Mouse (Mus musculus) forebrain, embryonic 12.5 days (tissue): ENCODE measurements around the gene Drg2. TPM values are rescaled to one million over a fixed set of nuclear protein-coding genes. Genes with fewer than 3 reads are reported as not detected.

Experiments
- polyA plus RNA-seq: library from polyadenylated mRNA; unstranded; fragments of >200 nt; fragmentation: Nextera tagmentation; extraction: Ambion mirVana; gene quantifications from 2 replicates; pipeline ENCODE4 v1.2.1, GENCODE M21; 2016

The Drg2 gene
- polyA plus RNA-seq, 1 experiment from 2014 or later = 101 TPM

Other genes starting within 250 kb of the Drg2 start
- gene Srebf1, start 232.0 kb upstream of the Drg2 start, polyA plus RNA-seq = 58.0 and 58.1 TPM in 2 replicates
- gene Tom1l2, start 101.7 kb upstream of the Drg2 start, polyA plus RNA-seq = 31.3 and 32.6 TPM in 2 replicates
- gene Drc3, start 101.3 kb upstream of the Drg2 start, polyA plus RNA-seq = 3.0 and 3.2 TPM in 2 replicates
- gene Gid4, start 37.4 kb upstream of the Drg2 start, polyA plus RNA-seq = 32.8 and 34.3 TPM in 2 replicates
- gene Atpaf2, start 36.1 kb upstream of the Drg2 start, polyA plus RNA-seq = 39.7 and 41.7 TPM in 2 replicates
- gene Myo15, start 14.7 kb downstream of the Drg2 start, polyA plus RNA-seq = 0.05 and 0.15 TPM in 2 replicates
- 28.3 and 34.6 TPM in 2 replicates for gene Alkbh5, start 81.8 kb downstream of the Drg2 start, polyA plus RNA-seq
- gene Llgl1, start 245.1 kb downstream of the Drg2 start, polyA plus RNA-seq = 138 and 152 TPM in 2 replicates